Mouse (Mus musculus) hindbrain, embryonic 14.5 days (tissue): ENCODE measurements at regions not wholly inside any gene's neighbourhood (a gene's known extent, or its start where the extent isn't known, plus 50 kb on each side); places are given as distances from the start of the nearest gene placed in this dataset.
A peak's percentile ranks its signal among the peaks of the same experiment; 100 is the strongest.

ENCODE experiments used
- ATAC-seq: fragments of 200-750 bp; cut with Nextera tagmentation; 2 replicates; pipeline ENCODE4 v1.8.0; 2017; ENCODE audit warnings: moderate number of reproducible peaks, mild to moderate bottlenecking, moderate TSS enrichment, moderate library complexity; ENCODE audit not compliant: low FRiP score
- DNase-seq: peaks from one replicate; pipeline ENCODE4 v3.0.0-alpha.2; 2015; ENCODE audit warnings: low spot score
- H3K27ac ChIP-seq: fragments of 300-500 bp; sonication (generic); 2 replicates; pipeline ENCODE4 v1.5.1; 2014; ENCODE audit warnings: mild to moderate bottlenecking, moderate library complexity
- H3K27me3 ChIP-seq: fragments of 300-500 bp; sonication (generic); 2 replicates; pipeline ENCODE4 v1.6.1; 2014; ENCODE audit warnings: mild to moderate bottlenecking, low read length, mixed read lengths; ENCODE audit not compliant: control insufficient read depth, insufficient read depth
- H3K36me3 ChIP-seq: fragments of 300-500 bp; sonication (generic); replicated peaks from 2 replicates; pipeline ENCODE4 v1.6.1; 2014; ENCODE audit not compliant: control insufficient read depth, insufficient read depth
- H3K4me1 ChIP-seq: fragments of 300-500 bp; sonication (generic); replicated peaks from 2 replicates; pipeline ENCODE4 v1.6.1; 2014; ENCODE audit warnings: antibody characterized with exemption, low read length, mixed read lengths; ENCODE audit not compliant: control insufficient read depth, insufficient read depth
- H3K4me2 ChIP-seq: fragments of 300-500 bp; sonication (generic); replicated peaks from 2 replicates; pipeline ENCODE4 v1.6.1; 2014; ENCODE audit warnings: mild to moderate bottlenecking, moderate library complexity
- H3K4me3 ChIP-seq: fragments of 300-500 bp; sonication (generic); replicated peaks from 2 replicates; pipeline ENCODE4 v1.5.1; 2014; ENCODE audit warnings: mild to moderate bottlenecking, low read length
- H3K9ac ChIP-seq: fragments of 300-500 bp; sonication (generic); 2 replicates; pipeline ENCODE4 v1.6.1; 2014
- H3K9me3 ChIP-seq: fragments of 300-500 bp; sonication (generic); 2 replicates; pipeline ENCODE4 v1.6.1; 2016; ENCODE audit warnings: low read length; ENCODE audit not compliant: control insufficient read depth
- WGBS: fragments of 180-500 bp; shearing (Covaris S2); extraction: QIAGEN DNeasy Blood & Tissue Kit; methylation state at CpG from one replicate; pipeline ENCODE4 v1.1.7; 2014; 5-methylcytosine and 5-hydroxymethylcytosine counted together

GRCm38 (mm10) chr6:47354515-47354914 is 98.7 kb upstream of the Cul1 start:
- no peaks in the 10 kb centered on the region for H3K36me3 ChIP-seq
- no peak for DNase-seq
- H3K9me3 ChIP-seq = no peaks in the 10 kb centered on the region
- H3K9ac ChIP-seq = no peak overlapping the region
- H3K4me3 ChIP-seq = no peak overlapping the region
- H3K27ac ChIP-seq = no peak overlapping the region
- H3K4me1 ChIP-seq = no peaks in the 10 kb centered on the region
- no peaks in the 10 kb centered on the region for H3K27me3 ChIP-seq
- ATAC-seq = no peak
- H3K4me2 ChIP-seq = no peak overlapping the region
- 90% methylated on average over 2 of the region's 2 CpGs for WGBS

- Histone ChIP-seq H3K36me3 (no peaks in the 10 kb centered on the region), H3K4me2 (no peak overlapping the region), H3K4me1 (no peaks in the 10 kb centered on the region), H3K9me3 (no peaks in the 10 kb centered on the region), H3K27me3 (no peaks in the 10 kb centered on the region), H3K9ac (no peak overlapping the region), H3K27ac (no peak overlapping the region), H3K4me3 (no peak overlapping the region)
- WGBS = 85% methylated on average over 7 of the region's 7 CpGs
- ATAC-seq = no peak
- DNase-seq = no peak
Observed at GRCm38 (mm10) chr6:47355500-47355899, 97.7 kb upstream of the Cul1 start.

GRCm38 (mm10) chr6:47356500-47356899 is 96.7 kb upstream of the Cul1 start:
- no peak overlapping the region for H3K9ac ChIP-seq
- DNase-seq (no peak), ATAC-seq (no peak)
- H3K4me3 ChIP-seq = no peak overlapping the region
- H3K9me3 ChIP-seq = no peaks in the 10 kb centered on the region
- H3K27ac ChIP-seq = no peak overlapping the region
- 77% methylated on average over 7 of the region's 7 CpGs for WGBS
- H3K27me3 ChIP-seq = no peaks in the 10 kb centered on the region
- H3K4me2 ChIP-seq = no peak overlapping the region
- H3K36me3 ChIP-seq = no peaks in the 10 kb centered on the region
- no peaks in the 10 kb centered on the region for H3K4me1 ChIP-seq

GRCm38 (mm10) chr6:47358686-47359085 is 94.5 kb upstream of the Cul1 start:
- peak; percentile 33 for DNase-seq
- Histone ChIP-seq H3K4me1 (no peaks in the 10 kb centered on the region), H3K9ac (no peak overlapping the region), H3K9me3 (no peaks in the 10 kb centered on the region), H3K4me2 (no peak overlapping the region), H3K4me3 (no peak overlapping the region), H3K36me3 (no peaks in the 10 kb centered on the region), H3K27me3 (no peaks in the 10 kb centered on the region), H3K27ac (no peak overlapping the region)
- 43% methylated on average over 2 of the region's 2 CpGs for WGBS
- ATAC-seq = no peak

GRCm38 (mm10) chr6:47364002-47364401 is 89.2 kb upstream of the Cul1 start:
- no peaks in the 10 kb centered on the region for H3K36me3 ChIP-seq
- no peak overlapping the region for H3K9ac ChIP-seq
- 97% methylated on average over 1 of the region's 1 CpGs for WGBS
- H3K27ac ChIP-seq = no peak overlapping the region
- H3K9me3 ChIP-seq = no peaks in the 10 kb centered on the region
- ATAC-seq = no peak
- DNase-seq = no peak
- H3K4me2 ChIP-seq = no peak overlapping the region
- peaks cover 14% of the 10 kb centered on the region; the same call in 1 of the 2 replicates for H3K4me1 ChIP-seq
- no peak overlapping the region for H3K4me3 ChIP-seq
- H3K27me3 ChIP-seq = no peaks in the 10 kb centered on the region

- WGBS = 61% methylated on average over 2 of the region's 2 CpGs
Observed at GRCm38 (mm10) chr6:47364556-47364955, 88.6 kb upstream of the Cul1 start.

GRCm38 (mm10) chr6:47365651-47366645 is 87.2 kb upstream of the Cul1 start:
- no peak overlapping the region for H3K9ac ChIP-seq
- ATAC-seq = no peak
- H3K27ac ChIP-seq = no peak overlapping the region
- H3K4me3 ChIP-seq = no peak overlapping the region
- peaks cover 14% of the 10 kb centered on the region; the same call in 1 of the 2 replicates for H3K4me1 ChIP-seq
- no peaks in the 10 kb centered on the region for H3K9me3 ChIP-seq
- H3K36me3 ChIP-seq = no peaks in the 10 kb centered on the region
- 47% methylated on average over 5 of the region's 5 CpGs for WGBS
- H3K27me3 ChIP-seq = no peaks in the 10 kb centered on the region
- no peak for DNase-seq
- no peak overlapping the region for H3K4me2 ChIP-seq

More at GRCm38 (mm10) chr6:47364556-47364955, 88.6 kb upstream of the Cul1 start:
- DNase-seq = no peak
- no peaks in the 10 kb centered on the region for H3K9me3 ChIP-seq
- H3K4me3 ChIP-seq = no peak overlapping the region
- ATAC-seq = no peak
- H3K9ac ChIP-seq = no peak overlapping the region
- H3K36me3 ChIP-seq = no peaks in the 10 kb centered on the region
- H3K4me2 ChIP-seq = no peak overlapping the region
- no peak overlapping the region for H3K27ac ChIP-seq
- H3K27me3 ChIP-seq = no peaks in the 10 kb centered on the region
- H3K4me1 ChIP-seq = peaks cover 14% of the 10 kb centered on the region; the same call in 1 of the 2 replicates

GRCm38 (mm10) chr6:47367461-47367860 is 85.7 kb upstream of the Cul1 start:
- ATAC-seq = peak; percentile 57
- no peak overlapping the region for H3K4me3 ChIP-seq
- no peaks in the 10 kb centered on the region for H3K9me3 ChIP-seq
- H3K27ac ChIP-seq = peak overlapping the region; percentile 51; the same call in 1 of the 2 replicates
- H3K27me3 ChIP-seq = no peaks in the 10 kb centered on the region
- DNase-seq = peak; percentile 35
- WGBS = 10% methylated on average over 2 of the region's 2 CpGs
- no peak overlapping the region for H3K9ac ChIP-seq
- H3K36me3 ChIP-seq = no peaks in the 10 kb centered on the region
- H3K4me1 ChIP-seq = peaks cover 14% of the 10 kb centered on the region; the same call in 1 of the 2 replicates
- 0 out of 2 replicates have a peak overlapping the region, but pooled peaks have one; percentile 19 for H3K4me2 ChIP-seq

GRCm38 (mm10) chr6:47375705-47376104 is 77.5 kb upstream of the Cul1 start:
- Histone ChIP-seq H3K9ac (no peak overlapping the region), H3K4me2 (no peak overlapping the region), H3K27me3 (no peaks in the 10 kb centered on the region), H3K27ac (no peak overlapping the region), H3K9me3 (no peaks in the 10 kb centered on the region), H3K4me1 (no peaks in the 10 kb centered on the region), H3K36me3 (no peaks in the 10 kb centered on the region), H3K4me3 (no peak overlapping the region)
- DNase-seq (no peak), ATAC-seq (no peak)
- whole genome bisulfite sequencing = 85% methylated on average over 4 of the region's 4 CpGs
